Mouse (Mus musculus) midbrain, embryonic 11.5 days (tissue): ENCODE results near the gene Zwilch. TPM values are rescaled to one million over a fixed set of nuclear protein-coding genes. Genes with fewer than 3 reads are reported as not detected.

Experiments
- ATAC-seq: fragments of 200-750 bp; cut with Nextera tagmentation; 2 replicates; pipeline ENCODE4 v1.8.0; 2017; ENCODE audit warnings: moderate TSS enrichment, moderate library complexity; ENCODE audit not compliant: low FRiP score
- DNase-seq: peaks from one replicate; pipeline ENCODE4 v3.0.0; 2015; ENCODE audit warnings: low spot score; ENCODE audit errors: missing footprints
- H3K27ac ChIP-seq: fragments of 300-500 bp; sonication (generic); 2 replicates; pipeline ENCODE4 v1.5.1; 2014; ENCODE audit warnings: low read depth, low read length
- H3K27me3 ChIP-seq: fragments of 300-500 bp; sonication (generic); 2 replicates; pipeline ENCODE4 v1.6.1; 2014; ENCODE audit warnings: mild to moderate bottlenecking, low read length, moderate library complexity, mixed read lengths; ENCODE audit not compliant: control insufficient read depth, insufficient read depth
- H3K36me3 ChIP-seq: fragments of 300-500 bp; sonication (generic); 2 replicates; pipeline ENCODE4 v1.6.1; 2014; ENCODE audit warnings: mild to moderate bottlenecking, low read length, moderate library complexity, mixed read lengths; ENCODE audit not compliant: control insufficient read depth, insufficient read depth
- H3K4me1 ChIP-seq: fragments of 300-500 bp; sonication (generic); 2 replicates; pipeline ENCODE4 v1.6.1; 2014; ENCODE audit warnings: low read length; ENCODE audit not compliant: control insufficient read depth, insufficient read depth
- H3K4me2 ChIP-seq: fragments of 300-500 bp; sonication (generic); 2 replicates; pipeline ENCODE4 v1.6.1; 2014; ENCODE audit warnings: mild to moderate bottlenecking, moderate library complexity
- H3K4me3 ChIP-seq: fragments of 300-500 bp; sonication (generic); 2 replicates; pipeline ENCODE4 v1.5.1; 2014; ENCODE audit warnings: low read depth, low read length
- H3K9ac ChIP-seq: fragments of 300-500 bp; sonication (generic); 2 replicates; pipeline ENCODE4 v1.6.1; 2014; ENCODE audit warnings: low read length
- H3K9me3 ChIP-seq: fragments of 300-500 bp; sonication (generic); 2 replicates; pipeline ENCODE4 v1.6.1; 2016; ENCODE audit warnings: low read length; ENCODE audit not compliant: control insufficient read depth
- WGBS: fragments of 180-500 bp; shearing (Covaris S2); extraction: QIAGEN DNeasy Blood & Tissue Kit; methylation state at CpG from one replicate; pipeline ENCODE4 v1.1.7; 2014; 5-methylcytosine and 5-hydroxymethylcytosine counted together
- polyA plus RNA-seq: library from polyadenylated mRNA; unstranded; fragments of >200 nt; fragmentation: Nextera tagmentation; extraction: Ambion mirVana; gene quantifications from 2 replicates; pipeline ENCODE4 v1.2.1, GENCODE M21; 2014

Zwilch gene
- polyA plus RNA-seq, 1 experiment from 2014 or later: 30.5 TPM

DNA sequence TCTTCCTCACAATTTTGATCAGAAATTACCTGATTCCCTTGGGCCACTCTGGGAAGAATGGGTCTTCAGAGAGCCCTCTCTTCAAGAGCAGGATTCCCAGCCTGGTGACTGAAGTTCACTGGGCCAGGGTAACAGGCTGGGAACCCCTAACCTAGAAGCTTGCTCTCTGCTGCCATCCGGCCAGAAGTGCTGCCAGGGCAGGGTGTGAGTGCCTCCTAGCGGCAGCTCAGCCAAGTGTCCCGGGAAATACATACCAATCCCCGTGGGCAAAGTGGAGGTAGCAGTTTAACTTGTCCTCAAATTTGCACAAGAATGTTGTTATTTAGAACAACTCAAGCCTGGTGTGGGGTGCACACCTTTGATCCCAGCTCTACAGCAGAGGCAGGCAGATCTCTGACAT lies 72.5 kb downstream of the Zwilch start:
- Histone ChIP-seq H3K4me2 (no peak overlapping the region), H3K4me1 (no peaks in the 10 kb centered on the region), H3K27me3 (no peaks in the 10 kb centered on the region), H3K9me3 (no peaks in the 10 kb centered on the region), H3K27ac (no peak overlapping the region), H3K4me3 (no peak overlapping the region), H3K36me3 (no peaks in the 10 kb centered on the region), H3K9ac (no peak overlapping the region)
- 1% methylated on average over 4 of the region's 4 CpGs for WGBS
- 0 out of 2 replicates have a peak, but pooled peaks have one; percentile 50 for ATAC-seq
- DNase-seq: peak; percentile 93

DNA sequence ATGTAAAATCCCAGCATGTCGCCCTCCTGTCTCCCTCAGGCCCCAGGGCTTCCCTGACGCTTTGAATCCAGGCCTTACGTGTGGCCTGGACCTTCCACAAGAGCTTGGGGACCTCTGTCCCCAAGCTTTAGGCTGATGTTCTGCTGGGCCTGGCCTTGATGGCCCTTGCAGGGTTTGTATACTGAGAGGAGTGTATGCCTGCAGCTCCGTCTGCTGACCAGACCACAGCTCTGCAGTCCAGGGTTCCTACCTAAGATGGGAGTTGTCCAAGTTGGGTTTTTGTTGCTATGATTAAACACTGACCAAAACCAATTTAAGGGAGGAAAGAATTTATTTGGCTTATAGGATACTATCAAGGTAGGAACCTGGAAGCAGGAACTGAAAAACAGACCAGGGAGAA lies 74.6 kb downstream of the Zwilch start:
- Histone ChIP-seq H3K4me2 (no peak overlapping the region), H3K27ac (no peak overlapping the region), H3K36me3 (no peaks in the 10 kb centered on the region), H3K27me3 (no peaks in the 10 kb centered on the region), H3K4me1 (peaks cover 8% of the 10 kb centered on the region; the same call in 1 of the 2 replicates), H3K9me3 (no peaks in the 10 kb centered on the region), H3K9ac (no peak overlapping the region), H3K4me3 (no peak overlapping the region)
- ATAC-seq (no peak), DNase-seq (no peak)
- WGBS: 60% methylated on average over 4 of the region's 4 CpGs

DNA sequence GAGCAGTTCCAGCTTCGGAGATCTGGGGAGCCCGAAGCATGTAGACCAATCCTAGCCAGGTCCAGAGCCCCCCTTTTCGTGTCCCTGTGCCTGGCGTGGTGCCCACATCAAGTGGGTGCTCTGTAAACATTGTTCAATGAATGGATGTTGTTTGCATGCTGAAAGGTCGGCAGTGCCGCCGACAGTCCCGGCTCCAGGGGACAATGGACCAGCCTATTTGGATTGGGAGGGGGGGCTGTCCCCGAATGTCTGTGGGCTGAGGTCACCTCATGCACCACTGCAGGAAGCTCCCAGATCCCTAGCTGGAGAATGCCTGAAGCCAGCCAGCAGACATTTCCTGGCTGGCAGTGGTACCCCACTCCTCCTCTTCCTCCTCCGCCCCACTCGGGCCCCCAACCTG lies 78.8 kb downstream of the Zwilch start:
- no peak overlapping the region for H3K4me3 ChIP-seq
- ATAC-seq (0 out of 2 replicates have a peak, but pooled peaks have one; percentile 27), DNase-seq (no peak)
- H3K9me3 ChIP-seq: no peaks in the 10 kb centered on the region
- H3K36me3 ChIP-seq: no peaks in the 10 kb centered on the region
- H3K27ac ChIP-seq: no peak overlapping the region
- H3K27me3 ChIP-seq: no peaks in the 10 kb centered on the region
- H3K4me1 ChIP-seq: peaks cover 8% of the 10 kb centered on the region; the same call in 1 of the 2 replicates
- WGBS: 80% methylated on average over 11 of the region's 11 CpGs
- no peak overlapping the region for H3K9ac ChIP-seq
- no peak overlapping the region for H3K4me2 ChIP-seq

DNA sequence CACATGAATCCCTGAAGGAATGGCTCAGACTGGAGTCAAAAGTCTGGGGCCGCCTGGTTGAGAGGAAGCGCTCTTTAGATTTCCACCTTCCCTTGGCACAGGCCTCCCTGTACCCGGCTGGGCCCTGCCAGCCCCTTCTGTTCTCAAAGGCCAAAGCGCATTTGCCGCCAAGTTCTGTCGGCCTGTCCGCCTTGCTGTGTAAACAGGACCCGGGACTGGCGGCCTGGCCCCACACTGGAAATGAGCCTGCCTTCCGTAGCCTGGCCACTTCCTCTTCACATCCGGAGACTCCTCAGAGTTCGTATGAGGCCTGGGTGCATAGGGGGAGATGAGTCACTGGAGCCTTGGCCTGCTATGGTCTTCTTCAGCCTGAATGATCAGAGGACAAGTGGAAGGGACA lies 83.9 kb downstream of the Zwilch start:
- peaks cover 3% of the 10 kb centered on the region; the same call in 1 of the 2 replicates for H3K27me3 ChIP-seq
- no peaks in the 10 kb centered on the region for H3K36me3 ChIP-seq
- ATAC-seq: no peak
- H3K4me1 ChIP-seq: peaks cover 12% of the 10 kb centered on the region
- no peak overlapping the region for H3K9ac ChIP-seq
- no peak for DNase-seq
- H3K27ac ChIP-seq: no peak overlapping the region
- 75% methylated on average over 12 of the region's 12 CpGs for WGBS
- no peaks in the 10 kb centered on the region for H3K9me3 ChIP-seq
- no peak overlapping the region for H3K4me3 ChIP-seq
- no peak overlapping the region for H3K4me2 ChIP-seq

DNA sequence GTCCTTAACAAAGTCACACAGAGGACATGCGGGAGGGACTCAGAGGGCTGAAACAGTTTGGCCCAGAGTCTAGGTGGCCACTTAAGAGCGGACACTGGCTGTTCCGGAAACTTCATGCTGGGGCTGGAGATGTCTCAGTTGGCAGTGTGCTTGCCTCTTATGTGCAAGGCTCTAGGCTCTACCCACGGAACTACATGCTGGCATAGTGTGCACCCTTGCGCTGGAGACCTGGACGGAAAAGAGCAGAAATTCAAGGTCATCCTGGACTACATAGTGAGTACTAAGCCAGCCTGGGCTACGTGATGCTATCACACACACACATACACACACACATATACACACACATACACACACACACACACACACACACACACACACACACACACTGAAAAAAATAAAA lies 84.6 kb downstream of the Zwilch start:
- Histone ChIP-seq H3K27ac (no peak overlapping the region), H3K4me3 (no peak overlapping the region), H3K4me2 (no peak overlapping the region), H3K9ac (no peak overlapping the region), H3K36me3 (no peaks in the 10 kb centered on the region), H3K9me3 (no peaks in the 10 kb centered on the region), H3K4me1 (peaks cover 11% of the 10 kb centered on the region), H3K27me3 (peaks cover 7% of the 10 kb centered on the region; the same call in 1 of the 2 replicates)
- 89% methylated on average over 7 of the region's 7 CpGs for WGBS
- DNase-seq: no peak
- ATAC-seq: no peak

DNA sequence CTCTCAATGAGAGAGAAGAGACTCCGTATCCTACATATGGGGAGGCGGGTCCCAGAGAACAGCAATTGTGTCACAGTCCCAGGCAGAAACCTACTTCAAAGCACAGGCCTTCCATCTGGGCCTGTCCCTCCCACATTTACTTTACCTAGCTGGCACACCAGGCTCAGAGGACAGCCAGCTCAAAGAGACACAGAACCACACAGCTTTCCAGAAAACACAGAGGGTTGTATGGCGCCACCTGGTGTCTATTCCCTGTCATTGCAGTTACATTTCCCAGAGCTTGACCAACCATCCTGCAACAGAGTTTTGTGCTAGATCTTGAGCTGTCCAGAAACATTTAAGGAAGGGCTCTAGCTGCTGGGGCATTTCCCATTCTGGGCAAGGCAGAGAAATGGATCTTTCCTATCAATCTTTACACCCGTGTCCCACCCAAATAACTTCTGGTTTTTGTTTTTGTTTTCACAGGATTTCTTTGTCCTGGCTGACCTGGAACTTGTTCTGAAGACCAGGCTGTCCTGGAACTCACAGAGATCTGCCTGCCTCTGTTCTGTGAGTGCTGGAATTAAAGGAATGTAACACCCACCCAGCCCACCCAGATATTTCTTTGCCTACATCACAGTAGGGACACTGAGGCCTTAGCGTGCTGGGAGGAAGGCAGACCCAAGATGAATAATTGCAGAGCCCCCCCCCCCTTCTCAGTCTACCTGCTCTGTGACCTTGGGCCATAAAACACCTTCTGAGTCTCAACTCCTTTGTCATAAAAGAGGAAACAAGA lies 85.3 kb downstream of the Zwilch start:
- no peak overlapping the region for H3K4me2 ChIP-seq
- H3K9ac ChIP-seq: no peak overlapping the region
- ATAC-seq (0 out of 2 replicates have a peak, but pooled peaks have one; percentile 48), DNase-seq (peak; percentile 97)
- H3K36me3 ChIP-seq: no peaks in the 10 kb centered on the region
- peaks cover 8% of the 10 kb centered on the region; the same call in 1 of the 2 replicates for H3K27me3 ChIP-seq
- no peak overlapping the region for H3K4me3 ChIP-seq
- H3K9me3 ChIP-seq: no peaks in the 10 kb centered on the region
- WGBS: 38% methylated on average over 5 of the region's 5 CpGs
- peaks cover 11% of the 10 kb centered on the region for H3K4me1 ChIP-seq
- no peak overlapping the region for H3K27ac ChIP-seq

Other genes with a start within 250 kb of the Zwilch start
- gene Smad6, start 151.0 kb downstream of the Zwilch start, polyA plus RNA-seq: 3.9 and 4.0 TPM in 2 replicates
- gene Lctl, start 56.0 kb downstream of the Zwilch start, polyA plus RNA-seq: not detected in 2 replicates
- 1,103 and 1,131 TPM in 2 replicates for gene Rpl4, start 271 bp upstream of the Zwilch start, polyA plus RNA-seq
- gene Snapc5, start 6.2 kb upstream of the Zwilch start, polyA plus RNA-seq: 37.3 and 37.4 TPM in 2 replicates
- 1.8 and 2.6 TPM in 2 replicates for gene Uchl4, start 62.1 kb upstream of the Zwilch start, polyA plus RNA-seq
- 78.2 and 78.8 TPM in 2 replicates for gene Map2k1, start 80.5 kb upstream of the Zwilch start, polyA plus RNA-seq
- 286 TPM in 2 replicates for gene Tipin, start 108.5 kb upstream of the Zwilch start, polyA plus RNA-seq
- 26.5 and 27.1 TPM in 2 replicates for gene Dis3l, start 168.2 kb upstream of the Zwilch start, polyA plus RNA-seq
- gene Megf11, start 212.5 kb upstream of the Zwilch start, polyA plus RNA-seq: 2.6 and 3.1 TPM in 2 replicates